Mouse (Mus musculus): ENCODE measurements at regions not wholly inside any gene's neighbourhood (a gene's known extent, or its start where the extent isn't known, plus 50 kb on each side); places are given as distances from the start of the nearest gene placed in this dataset.
A peak's percentile ranks its signal among the peaks of the same experiment; 100 is the strongest.
"Not testable (repeated sequence)": the region's sequence is repeated elsewhere in the genome, so short reads cannot be mapped to it uniquely, and the experiment has no call there.

GRCm38 (mm10) chr5:148791651-148792050 lies 137.5 kb downstream of the Katnal1 start:
- dilution Hi-C loops (cut with MboI; ENCODE audit: extremely low pct_ligation_motif_present, extremely low pct_unique_long_range_greater_than_20kb, low sequenced_read_pairs) (no loop called here), in situ Hi-C loops (cut with MboI; ENCODE audit: low pct_ligation_motif_present, low pct_unique_long_range_greater_than_20kb, low sequenced_read_pairs) (loop anchor here (25.0 kb wide), 1 partner anchor 454 kb away; no protein-coding TSS in a partner anchor)
- no peak for DNase-seq (ENCODE audit: extremely low read depth)
- Histone ChIP-seq H3K9ac (ENCODE audit: insufficient read depth, low read depth) (no peak overlapping the region), H3K4me2 (ENCODE audit: insufficient read depth, low read depth, poor library complexity, severe bottlenecking) (peak overlapping the region; percentile 40), H3K4me3 (replicated peaks in 1 of 3; ENCODE audit: low read depth in 2 of 3, low read length in 2 of 3, poor library complexity in 1 of 3) (no peak overlapping the region), H3K9me3 (replicated peaks; ENCODE audit: low read length) (no peaks in the 10 kb centered on the region), H3K36me3 (replicated peaks in 1 of 2; ENCODE audit: control insufficient read depth in 1 of 2, insufficient read depth in 1 of 2, low read length in 1 of 2) (peaks cover 0 to 6% of the 10 kb centered on the region in 2 experiments), H3K27me3 (replicated peaks) (no peaks in the 10 kb centered on the region), H3K79me2 (replicated peaks; ENCODE audit: control insufficient read depth, extremely low read depth, insufficient read depth, poor library complexity, severe bottlenecking) (no peaks in the 10 kb centered on the region; the same call in 1 of the 2 replicates), H3K27ac (ENCODE audit: insufficient read depth, low read depth) (no peak overlapping the region), H3K4me1 (ENCODE audit: control insufficient read depth in 1 of 2, insufficient read depth in 2 of 2) (peaks cover 16 to 69% of the 10 kb centered on the region in 2 experiments)
- TF ChIP-seq ZNF384 (IDR thresholded peaks at IDR 0.05; ENCODE audit: low read depth, low read length): no peak
- no peak for TF ChIP-seq NRF1 (IDR thresholded peaks at IDR 0.05; ENCODE audit: low read depth, low read length)

GRCm38 (mm10) chr5:148790343-148790742 lies 138.8 kb downstream of the Katnal1 start:
- DNase-seq (ENCODE audit: extremely low read depth): peak; percentile 59
- H3K4me3 ChIP-seq (replicated peaks in 1 of 3; ENCODE audit: low read depth in 2 of 3, low read length in 2 of 3, poor library complexity in 1 of 3): peak overlapping the region; percentile 53 to 72 (median 64)
- H3K27me3 ChIP-seq (replicated peaks); dilution Hi-C loops (cut with MboI; ENCODE audit: extremely low pct_ligation_motif_present, extremely low pct_unique_long_range_greater_than_20kb, low sequenced_read_pairs); H3K9me3 ChIP-seq (replicated peaks; ENCODE audit: low read length); H3K79me2 ChIP-seq (replicated peaks; ENCODE audit: control insufficient read depth, extremely low read depth, insufficient read depth, poor library complexity, severe bottlenecking): not testable (repeated sequence)
- in situ Hi-C loops (cut with MboI; ENCODE audit: low pct_ligation_motif_present, low pct_unique_long_range_greater_than_20kb, low sequenced_read_pairs): loop anchor here (25.0 kb wide), 1 partner anchor 453 kb away; no protein-coding TSS in a partner anchor
- H3K4me2 ChIP-seq (ENCODE audit: insufficient read depth, low read depth, poor library complexity, severe bottlenecking): peak overlapping the region; percentile 31
- peak; percentile 15; the same call in 1 of the 2 replicates for TF ChIP-seq SIN3A (IDR thresholded peaks at IDR 0.05; ENCODE audit: low read length)
- TF ChIP-seq POLR2AphosphoS2 (IDR thresholded peaks at IDR 0.05; ENCODE audit: low read depth, low read length): 0 out of 2 replicates have a peak, but pooled peaks have one; percentile 69
- peak; percentile 22 for TF ChIP-seq ZMIZ1 (IDR thresholded peaks at IDR 0.05; ENCODE audit: low read depth, low read length)
- 0 out of 2 replicates have a peak, but pooled peaks have one; percentile 29 for TF ChIP-seq CHD2 (IDR thresholded peaks at IDR 0.05; ENCODE audit: low read length)
- 0 out of 2 replicates have a peak, but pooled peaks have one; percentile 33 for TF ChIP-seq MAZ (IDR thresholded peaks at IDR 0.05; ENCODE audit: low read depth, low read length)
- TF ChIP-seq NELFE (IDR thresholded peaks at IDR 0.05; ENCODE audit: low read depth, low read length): peak; percentile 72
- peak; percentile 74 for TF ChIP-seq ELF1 (IDR thresholded peaks at IDR 0.05; ENCODE audit: low read depth, low read length)
- peak; percentile 36; the same call in 1 of the 2 replicates for TF ChIP-seq EP300 (IDR thresholded peaks at IDR 0.05; ENCODE audit: low read length)
- peak; percentile 31; the same call in 1 of the 2 replicates for TF ChIP-seq IRF4 (IDR thresholded peaks at IDR 0.05; ENCODE audit: low read depth, low read length)
- 0 out of 2 replicates have a peak, but pooled peaks have one; percentile 11 for TF ChIP-seq ZNF384 (IDR thresholded peaks at IDR 0.05; ENCODE audit: low read depth, low read length)
- TF ChIP-seq POLR2A (IDR thresholded peaks at IDR 0.05; ENCODE audit: low read depth, low read length): peak; percentile 76; the same call in 1 of the 2 replicates
- TF ChIP-seq MYC (IDR thresholded peaks at IDR 0.05; ENCODE audit: low read depth, low read length): 0 out of 2 replicates have a peak, but pooled peaks have one; percentile 12
- TF ChIP-seq TBP (conservative IDR thresholded peaks at IDR 0.05; ENCODE audit: low read depth, low read length): peak; percentile 83
- peak; percentile 49; the same call in 1 of the 2 replicates for TF ChIP-seq HCFC1 (IDR thresholded peaks at IDR 0.05; ENCODE audit: low read depth, low read length)
- peak overlapping the region; percentile 45; the same call in 1 of the 2 replicates for H3K27ac ChIP-seq (ENCODE audit: insufficient read depth, low read depth)
- H3K9ac ChIP-seq (ENCODE audit: insufficient read depth, low read depth): peak overlapping the region; percentile 55; the same call in 1 of the 2 replicates
- H3K4me1 ChIP-seq (ENCODE audit: control insufficient read depth in 1 of 2, insufficient read depth in 2 of 2): peaks cover 16 to 57% of the 10 kb centered on the region in 2 experiments
- peaks cover 0 to 13% of the 10 kb centered on the region in 2 experiments for H3K36me3 ChIP-seq (replicated peaks in 1 of 2; ENCODE audit: control insufficient read depth in 1 of 2, insufficient read depth in 1 of 2, low read length in 1 of 2)

Data from CH12.LX (cell line).